ENCODE assay signal across 8 mouse cellular contexts in the genomic region with DNA sequence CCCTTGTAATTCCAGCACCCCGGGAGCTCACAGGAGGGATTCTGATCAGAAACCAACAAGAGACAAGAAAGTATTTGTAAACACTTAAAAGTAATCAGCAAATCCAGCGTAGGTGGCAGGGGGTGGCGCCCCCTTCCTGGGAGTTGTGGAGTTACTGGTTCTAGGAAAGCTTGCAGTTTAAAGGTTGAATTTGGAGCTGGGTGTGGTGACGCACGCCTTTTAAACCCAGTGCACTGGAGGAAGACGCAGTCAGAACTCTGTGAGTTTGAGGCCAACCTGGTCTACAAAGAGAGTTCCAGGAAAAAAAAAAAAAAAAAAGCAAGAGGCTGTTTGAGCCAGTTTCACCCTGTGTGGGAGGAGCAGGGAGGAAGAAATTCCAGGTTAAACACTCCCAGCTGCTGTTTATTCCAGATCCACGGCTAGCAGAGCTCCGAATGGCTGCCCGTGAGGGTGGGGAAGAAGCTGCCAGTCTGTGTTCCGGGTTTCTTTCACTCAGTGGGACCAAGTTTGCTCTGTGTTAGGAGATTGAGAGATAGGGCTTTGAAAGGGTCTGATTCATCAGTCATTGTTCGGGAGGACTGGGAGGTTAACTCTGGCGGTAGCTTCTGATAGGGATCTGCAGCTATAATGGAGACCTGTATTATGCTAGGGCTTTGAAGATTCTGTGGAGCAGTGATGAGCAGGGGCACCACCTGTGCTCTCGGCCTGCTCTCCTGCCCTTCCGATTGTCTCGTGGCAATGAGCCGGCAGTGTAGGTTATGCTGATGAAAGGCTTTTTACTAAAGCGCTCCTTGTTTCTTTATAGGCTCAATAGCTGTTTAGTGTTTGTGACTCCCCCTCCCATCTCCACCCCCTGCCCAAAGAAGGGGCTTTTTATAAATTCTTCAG.
A peak's percentile ranks its signal among the peaks of the same experiment; 100 is the strongest.
DNase-seq lines count a peak whose midpoint lies in the region; ATAC-seq and TF ChIP-seq lines count a peak whose summit lies in the region.

No protein-coding gene starts in this region.

- no peak overlapping the region for H3K4me3 ChIP-seq in lung, embryonic 14.5 days (ENCODE audit: low read depth, low read length)
- no peak overlapping the region for H3K4me3 ChIP-seq in forebrain, embryonic 14.5 days (ENCODE audit: low read depth, low read length)
- no peak overlapping the region for H3K4me3 ChIP-seq in stomach, embryonic 16.5 days (replicated peaks; ENCODE audit: low read length)

- H3K27me3 ChIP-seq in lung, embryonic 14.5 days (ENCODE audit: insufficient read depth, low read length), result no peaks in the 10 kb centered on the region
- no peaks in the 10 kb centered on the region for H3K27me3 ChIP-seq in forebrain, embryonic 14.5 days (replicated peaks; ENCODE audit: control insufficient read depth, insufficient read depth, low read length)
- no peaks in the 10 kb centered on the region for H3K27me3 ChIP-seq in stomach, embryonic 16.5 days (ENCODE audit: control insufficient read depth, insufficient read depth, low read length)

- ATAC-seq in lung, embryonic 14.5 days (ENCODE audit: insufficient read depth), result no peak
- ATAC-seq in forebrain, embryonic 14.5 days, result 0 out of 2 replicates have a peak, but pooled peaks have one; percentile 8
- ATAC-seq in stomach, embryonic 16.5 days (ENCODE audit: insufficient read depth, low FRiP score), result peak; percentile 17; the same call in 1 of the 2 replicates

- DNase-seq in cerebellum, adult 18-20 months, result peak; percentile 55 to 60
- no peak for DNase-seq in cerebellum, postnatal 4 days (ENCODE audit: low spot score in 2 of 2)
- DNase-seq in lung, embryonic 14.5 days, result no peak
- no peak for DNase-seq in lung, postnatal 4 days
- no peak for DNase-seq in forebrain, embryonic 14.5 days (ENCODE audit: low spot score)
- no peak for DNase-seq in right cerebral cortex, adult 2 months (ENCODE audit: low spot score in 2 of 2)
- no peak for DNase-seq in right cerebral cortex, postnatal 36 days (ENCODE audit: low spot score in 2 of 2)

- TF ChIP-seq CTCF in lung, embryonic 14.5 days (IDR thresholded peaks at IDR 0.05; ENCODE audit: low read depth), result peak; percentile 29

- H3K4me1 ChIP-seq in lung, embryonic 14.5 days (ENCODE audit: insufficient read depth), result peaks cover 13% of the 10 kb centered on the region
- peaks cover 33% of the 10 kb centered on the region for H3K4me1 ChIP-seq in forebrain, embryonic 14.5 days (ENCODE audit: control insufficient read depth, insufficient read depth, low read length)
- peaks cover 50% of the 10 kb centered on the region for H3K4me1 ChIP-seq in stomach, embryonic 16.5 days (ENCODE audit: control insufficient read depth, insufficient read depth, low read length)

- H3K9ac ChIP-seq in lung, embryonic 14.5 days, result no peak overlapping the region
- no peak overlapping the region for H3K9ac ChIP-seq in forebrain, embryonic 14.5 days (ENCODE audit: low read length)
- H3K9ac ChIP-seq in stomach, embryonic 16.5 days (ENCODE audit: low read length), result no peak overlapping the region

- WGBS in lung, embryonic 14.5 days, result 53% methylated on average over 17 of the region's 17 CpGs
- WGBS in forebrain, embryonic 14.5 days, result 44% methylated on average over 17 of the region's 17 CpGs
- 49% methylated on average over 17 of the region's 17 CpGs for WGBS in stomach, embryonic 16.5 days

- H3K4me2 ChIP-seq in lung, embryonic 14.5 days, result no peak overlapping the region
- no peak overlapping the region for H3K4me2 ChIP-seq in forebrain, embryonic 14.5 days (ENCODE audit: low read length)
- H3K4me2 ChIP-seq in stomach, embryonic 16.5 days (ENCODE audit: low read depth, low read length), result no peak overlapping the region

- no peaks in the 10 kb centered on the region for H3K9me3 ChIP-seq in lung, embryonic 14.5 days (ENCODE audit: low read depth, low read length)
- H3K9me3 ChIP-seq in forebrain, embryonic 14.5 days (replicated peaks; ENCODE audit: control insufficient read depth, low read length), result no peaks in the 10 kb centered on the region
- H3K9me3 ChIP-seq in stomach, embryonic 16.5 days (replicated peaks; ENCODE audit: control insufficient read depth, low read length), result no peaks in the 10 kb centered on the region

- no peaks in the 10 kb centered on the region for H3K36me3 ChIP-seq in lung, embryonic 14.5 days (ENCODE audit: insufficient read depth)
- no peaks in the 10 kb centered on the region for H3K36me3 ChIP-seq in forebrain, embryonic 14.5 days (ENCODE audit: control insufficient read depth, insufficient read depth, low read length)
- no peaks in the 10 kb centered on the region for H3K36me3 ChIP-seq in stomach, embryonic 16.5 days (ENCODE audit: control insufficient read depth, insufficient read depth, low read length)

- H3K27ac ChIP-seq in lung, embryonic 14.5 days (ENCODE audit: low read depth), result peak overlapping the region; percentile 12; the same call in 1 of the 2 replicates
- H3K27ac ChIP-seq in forebrain, embryonic 14.5 days (ENCODE audit: low read depth, low read length), result peak overlapping the region; percentile 28; the same call in 1 of the 2 replicates
- H3K27ac ChIP-seq in stomach, embryonic 16.5 days (ENCODE audit: low read length), result peak overlapping the region; percentile 70

Comparison
In these comparisons a context has a peak if more than half of its experiments do, and no peak if none do; other contexts are left out.
1. DNase-seq: peak in cerebellum, adult 18-20 months (2 of 2); none in cerebellum, postnatal 4 days (0 of 2), lung, embryonic 14.5 days (single experiment), lung, postnatal 4 days (0 of 2), forebrain, embryonic 14.5 days (single experiment), right cerebral cortex, adult 2 months (0 of 2) and right cerebral cortex, postnatal 36 days (0 of 2).
2. H3K27ac ChIP-seq: peak in every context shown above with its lines; median percentile 70 in stomach, embryonic 16.5 days; 28 in forebrain, embryonic 14.5 days; 12 in lung, embryonic 14.5 days.